Mouse (Mus musculus) intestine, embryonic 16.5 days (tissue): ENCODE data around the gene Elavl1. TPM values are rescaled to one million over a fixed set of nuclear protein-coding genes. Genes with fewer than 3 reads are reported as not detected.

Experiments used
- ATAC-seq: fragments of 200-750 bp; cut with Nextera tagmentation; 2 replicates; pipeline ENCODE4 v1.8.0; 2017; ENCODE audit warnings: moderate TSS enrichment, moderate library complexity
- H3K27ac ChIP-seq: fragments of 300-500 bp; sonication (generic); 2 replicates; pipeline ENCODE4 v1.5.1; 2014; ENCODE audit warnings: mild to moderate bottlenecking, low read length
- H3K27me3 ChIP-seq: fragments of 300-500 bp; sonication (generic); replicated peaks from 2 replicates; pipeline ENCODE4 v1.6.1; 2014; ENCODE audit warnings: low read length, control low read depth, mixed read lengths; ENCODE audit not compliant: control insufficient read depth, insufficient read depth
- H3K36me3 ChIP-seq: fragments of 300-500 bp; sonication (generic); 2 replicates; pipeline ENCODE4 v1.6.1; 2014; ENCODE audit warnings: low read length, control low read depth; ENCODE audit not compliant: control insufficient read depth, insufficient read depth
- H3K4me1 ChIP-seq: fragments of 300-500 bp; sonication (generic); 2 replicates; pipeline ENCODE4 v1.6.1; 2014; ENCODE audit warnings: low read length, control low read depth, mixed read lengths; ENCODE audit not compliant: control insufficient read depth, insufficient read depth
- H3K4me2 ChIP-seq: fragments of 300-500 bp; sonication (generic); 2 replicates; pipeline ENCODE4 v1.6.1; 2014; ENCODE audit warnings: low read depth, low read length, control low read depth
- H3K4me3 ChIP-seq: fragments of 300-500 bp; sonication (generic); 2 replicates; pipeline ENCODE4 v1.5.1; 2014; ENCODE audit warnings: mild to moderate bottlenecking, low read length
- H3K9ac ChIP-seq: fragments of 300-500 bp; sonication (generic); 2 replicates; pipeline ENCODE4 v1.6.1; 2014; ENCODE audit warnings: low read depth, low read length
- H3K9me3 ChIP-seq: fragments of 300-500 bp; sonication (generic); 2 replicates; pipeline ENCODE4 v1.6.1; 2016; ENCODE audit warnings: low read length, control low read depth; ENCODE audit not compliant: control insufficient read depth
- WGBS: fragments of 180-500 bp; shearing (Covaris S2); extraction: QIAGEN DNeasy Blood & Tissue Kit; methylation state at CpG from one replicate; pipeline ENCODE4 v1.1.7; 2014; 5-methylcytosine and 5-hydroxymethylcytosine counted together
- polyA plus RNA-seq: library from polyadenylated mRNA; unstranded; fragments of >200 nt; fragmentation: Nextera tagmentation; extraction: Ambion mirVana; gene quantifications from 2 replicates; pipeline ENCODE4 v1.2.1, GENCODE M21; 2015

Elavl1 gene
- polyA plus RNA-seq, 1 experiment from 2014 or later, result 177 TPM

GRCm38 (mm10) chr8:4329000-4329399, 3.8 kb upstream of the Elavl1 start:
- peaks cover 4% of the 10 kb centered on the region; the same call in 1 of the 2 replicates for H3K4me1 ChIP-seq
- no peak for ATAC-seq
- H3K9ac ChIP-seq, result no peak overlapping the region
- H3K27me3 ChIP-seq, result no peaks in the 10 kb centered on the region
- H3K36me3 ChIP-seq, result peaks cover 18% of the 10 kb centered on the region
- H3K4me2 ChIP-seq, result no peak overlapping the region
- WGBS, result 79% methylated on average over 5 of the region's 5 CpGs
- no peak overlapping the region for H3K4me3 ChIP-seq
- no peaks in the 10 kb centered on the region for H3K9me3 ChIP-seq
- no peak overlapping the region for H3K27ac ChIP-seq

GRCm38 (mm10) chr8:4325751-4326036, 481 bp upstream of the Elavl1 start:
- peak overlapping the region; percentile 55 for H3K4me2 ChIP-seq
- H3K4me3 ChIP-seq, result peak overlapping the region; percentile 97
- no peaks in the 10 kb centered on the region for H3K9me3 ChIP-seq
- H3K4me1 ChIP-seq, result peaks cover 24% of the 10 kb centered on the region
- H3K9ac ChIP-seq, result peak overlapping the region; percentile 98
- no peak for ATAC-seq
- peak overlapping the region; percentile 90 for H3K27ac ChIP-seq
- H3K27me3 ChIP-seq, result no peaks in the 10 kb centered on the region
- H3K36me3 ChIP-seq, result peaks cover 12% of the 10 kb centered on the region
- 37% methylated on average over 7 of the region's 7 CpGs for WGBS

- Histone ChIP-seq H3K4me3 (peak overlapping the region; percentile 97), H3K27me3 (no peaks in the 10 kb centered on the region), H3K36me3 (peaks cover 12% of the 10 kb centered on the region; the same call in 1 of the 2 replicates), H3K4me1 (peaks cover 34% of the 10 kb centered on the region), H3K4me2 (peak overlapping the region; percentile 82), H3K9me3 (no peaks in the 10 kb centered on the region), H3K27ac (peak overlapping the region; percentile 85), H3K9ac (peak overlapping the region; percentile 98)
- ATAC-seq, result peak; percentile 78
- WGBS, result under 1% methylated on average over 42 of the region's 42 CpGs
Observed at GRCm38 (mm10) chr8:4324525-4324924, 688 bp downstream of the Elavl1 start.

GRCm38 (mm10) chr8:4323917-4324316, 1.3 kb downstream of the Elavl1 start:
- ATAC-seq, result no peak
- Histone ChIP-seq H3K27me3 (no peaks in the 10 kb centered on the region), H3K27ac (0 out of 2 replicates have a peak overlapping the region, but pooled peaks have one; percentile 19), H3K4me2 (peak overlapping the region; percentile 82), H3K9ac (peak overlapping the region; percentile 98), H3K4me3 (peak overlapping the region; percentile 97), H3K36me3 (peaks cover 9% of the 10 kb centered on the region; the same call in 1 of the 2 replicates), H3K9me3 (no peaks in the 10 kb centered on the region), H3K4me1 (peaks cover 39% of the 10 kb centered on the region)
- WGBS, result 3% methylated on average over 6 of the region's 6 CpGs

GRCm38 (mm10) chr8:4322470-4322869, 2.7 kb downstream of the Elavl1 start:
- Histone ChIP-seq H3K9me3 (no peaks in the 10 kb centered on the region), H3K4me1 (peaks cover 42% of the 10 kb centered on the region), H3K27me3 (no peaks in the 10 kb centered on the region), H3K36me3 (no peaks in the 10 kb centered on the region; the same call in 1 of the 2 replicates), H3K27ac (no peak overlapping the region), H3K4me3 (no peak overlapping the region), H3K9ac (no peak overlapping the region), H3K4me2 (no peak overlapping the region)
- 29% methylated on average over 2 of the region's 2 CpGs for WGBS
- no peak for ATAC-seq

GRCm38 (mm10) chr8:4321031-4321430, 4.2 kb downstream of the Elavl1 start:
- 58% methylated on average over 2 of the region's 2 CpGs for WGBS
- Histone ChIP-seq H3K4me3 (no peak overlapping the region), H3K4me1 (peaks cover 42% of the 10 kb centered on the region), H3K4me2 (no peak overlapping the region), H3K27ac (no peak overlapping the region), H3K9ac (no peak overlapping the region), H3K9me3 (no peaks in the 10 kb centered on the region), H3K36me3 (no peaks in the 10 kb centered on the region; the same call in 1 of the 2 replicates), H3K27me3 (no peaks in the 10 kb centered on the region)
- no peak for ATAC-seq

- WGBS, result 95% methylated on average over 1 of the region's 1 CpGs
- H3K4me2 ChIP-seq, result no peak overlapping the region
Observed at GRCm38 (mm10) chr8:4320404-4320803, 4.8 kb downstream of the Elavl1 start.

GRCm38 (mm10) chr8:4319573-4319872, 5.7 kb downstream of the Elavl1 start:
- 0 out of 2 replicates have a peak overlapping the region, but pooled peaks have one; percentile 17 for H3K27ac ChIP-seq
- no peak overlapping the region for H3K9ac ChIP-seq
- 89% methylated on average over 11 of the region's 11 CpGs for WGBS
- H3K4me3 ChIP-seq, result no peak overlapping the region
- H3K9me3 ChIP-seq, result no peaks in the 10 kb centered on the region
- no peaks in the 10 kb centered on the region for H3K27me3 ChIP-seq
- H3K4me2 ChIP-seq, result no peak overlapping the region
- H3K4me1 ChIP-seq, result peaks cover 38% of the 10 kb centered on the region
- no peak for ATAC-seq
- H3K36me3 ChIP-seq, result no peaks in the 10 kb centered on the region; the same call in 1 of the 2 replicates

More at GRCm38 (mm10) chr8:4320404-4320803, 4.8 kb downstream of the Elavl1 start:
- Histone ChIP-seq H3K27me3 (no peaks in the 10 kb centered on the region), H3K9me3 (no peaks in the 10 kb centered on the region), H3K4me1 (peaks cover 38% of the 10 kb centered on the region), H3K4me3 (no peak overlapping the region), H3K36me3 (no peaks in the 10 kb centered on the region; the same call in 1 of the 2 replicates), H3K9ac (no peak overlapping the region), H3K27ac (no peak overlapping the region)
- no peak for ATAC-seq

- Histone ChIP-seq H3K27ac (0 out of 2 replicates have a peak overlapping the region, but pooled peaks have one; percentile 17), H3K27me3 (no peaks in the 10 kb centered on the region), H3K4me3 (no peak overlapping the region), H3K4me1 (peaks cover 38% of the 10 kb centered on the region), H3K4me2 (no peak overlapping the region), H3K36me3 (no peaks in the 10 kb centered on the region; the same call in 1 of the 2 replicates), H3K9ac (no peak overlapping the region), H3K9me3 (no peaks in the 10 kb centered on the region)
- ATAC-seq, result 0 out of 2 replicates have a peak, but pooled peaks have one; percentile 7
- 72% methylated on average over 2 of the region's 2 CpGs for WGBS
Observed at GRCm38 (mm10) chr8:4318796-4319572, 6.2 kb downstream of the Elavl1 start.
